In genomic region chr11:95512383-95512782, GRCm38 (mm10) we compare ENCODE assay signal across 27 mouse cellular contexts. TPM values are rescaled to one million over a fixed set of nuclear protein-coding genes. Genes with fewer than 3 reads are reported as not detected.
A peak's percentile ranks its signal among the peaks of the same experiment; 100 is the strongest.
DNase-seq lines count a peak whose midpoint lies in the region; ATAC-seq and TF ChIP-seq lines count a peak whose summit lies in the region.
"Had no signal": no experiment of that assay in that cellular context is flagged by ENCODE, and none has a peak within 500 bp of the region (broad histone marks: within the 10 kb centered on the region; RNA-seq: fewer than 3 reads in every experiment).

No protein-coding gene starts in this region.

- no peak for DNase-seq in left cerebral cortex, adult 2 months (ENCODE audit: extremely low spot score in 1 of 2, low spot score in 2 of 2)
- DNase-seq in left cerebral cortex, postnatal 25 days (ENCODE audit: low spot score in 2 of 2): no peak
- no peak for DNase-seq in natural killer cell, adult 2 months (ENCODE audit: low spot score in 2 of 2)
- no peak for DNase-seq in frontal cortex, adult 2 months (ENCODE audit: extremely low spot score in 1 of 2, low spot score in 1 of 2)
- DNase-seq: adrenal gland, postnatal 25 days; cerebellum, adult 8-10 months; heart, postnatal 10 days; kidney, adult 18-20 months; layer of hippocampus, postnatal 36 days; lung, adult 18-20 months; lung, postnatal 14 days; retina, postnatal 1 day; thymus, adult 18-20 months had no signal

- no peak for TF ChIP-seq CTCF in left cerebral cortex, adult 2 months (IDR thresholded peaks at IDR 0.05)

- H3K9ac ChIP-seq in forebrain, embryonic 13.5 days: no peak overlapping the region
- H3K9ac ChIP-seq in forebrain, embryonic 12.5 days: no peak overlapping the region
- no peak overlapping the region for H3K9ac ChIP-seq in embryonic facial prominence, embryonic 15.5 days
- H3K9ac ChIP-seq in midbrain, embryonic 15.5 days: no peak overlapping the region
- H3K9ac ChIP-seq: stomach, embryonic 15.5 days had no signal

- H3K4me1 ChIP-seq in forebrain, embryonic 13.5 days: peaks cover 39% of the 10 kb centered on the region
- peaks cover 51% of the 10 kb centered on the region for H3K4me1 ChIP-seq in forebrain, embryonic 12.5 days
- H3K4me1 ChIP-seq in embryonic facial prominence, embryonic 15.5 days: peaks cover 57% of the 10 kb centered on the region
- H3K4me1 ChIP-seq in midbrain, embryonic 15.5 days: peaks cover 26% of the 10 kb centered on the region

- ATAC-seq in forebrain, embryonic 13.5 days: no peak
- ATAC-seq in forebrain, embryonic 12.5 days (ENCODE audit: low FRiP score): no peak
- ATAC-seq in embryonic facial prominence, embryonic 15.5 days (ENCODE audit: insufficient number of reproducible peaks, low FRiP score, low TSS enrichment, low read depth): no peak
- ATAC-seq in midbrain, embryonic 15.5 days (replicated peaks): no peak
- ATAC-seq: activated CD4-positive, CD25-positive, alpha-beta regulatory T cell, adult 4 months; CD4-positive, CD25-positive, alpha-beta regulatory T cell, adult 4 months had no signal

- H3K36me3 ChIP-seq in forebrain, embryonic 13.5 days (ENCODE audit: poor library complexity, severe bottlenecking): no peaks in the 10 kb centered on the region
- no peaks in the 10 kb centered on the region for H3K36me3 ChIP-seq in forebrain, embryonic 12.5 days (replicated peaks)
- no peaks in the 10 kb centered on the region for H3K36me3 ChIP-seq in embryonic facial prominence, embryonic 15.5 days
- H3K36me3 ChIP-seq in midbrain, embryonic 15.5 days (replicated peaks): no peaks in the 10 kb centered on the region
- H3K36me3 ChIP-seq: embryonic facial prominence, embryonic 13.5 days; G1E; stomach, embryonic 15.5 days had no signal

- H3K4me2 ChIP-seq in forebrain, embryonic 13.5 days: peak overlapping the region; percentile 91; the same call in 1 of the 2 replicates
- H3K4me2 ChIP-seq in forebrain, embryonic 12.5 days: no peak overlapping the region
- H3K4me2 ChIP-seq in embryonic facial prominence, embryonic 15.5 days (replicated peaks): 0 out of 2 replicates have a peak overlapping the region, but pooled peaks have one; percentile 98
- peak overlapping the region; percentile 98; the same call in 1 of the 2 replicates for H3K4me2 ChIP-seq in midbrain, embryonic 15.5 days

- intact Hi-C loops in left cerebral cortex, adult 2 months (cut with DNase I): no loop called here
- intact Hi-C loops in left cerebral cortex, postnatal 25 days (cut with DNase I): no loop called here

- H3K9me3 ChIP-seq in forebrain, embryonic 13.5 days (replicated peaks): no peaks in the 10 kb centered on the region
- no peaks in the 10 kb centered on the region for H3K9me3 ChIP-seq in forebrain, embryonic 12.5 days
- no peaks in the 10 kb centered on the region for H3K9me3 ChIP-seq in embryonic facial prominence, embryonic 15.5 days (replicated peaks)
- no peaks in the 10 kb centered on the region for H3K9me3 ChIP-seq in midbrain, embryonic 15.5 days
- H3K9me3 ChIP-seq: embryonic facial prominence, embryonic 13.5 days; G1E; stomach, embryonic 15.5 days had no signal

- H3K4me3 ChIP-seq in forebrain, embryonic 13.5 days: no peak overlapping the region
- no peak overlapping the region for H3K4me3 ChIP-seq in forebrain, embryonic 12.5 days (replicated peaks)
- peak overlapping the region; percentile 55; the same call in 1 of the 2 replicates for H3K4me3 ChIP-seq in left cerebral cortex, adult 2 months
- no peak overlapping the region for H3K4me3 ChIP-seq in embryonic facial prominence, embryonic 15.5 days (replicated peaks)
- no peak overlapping the region; the same call in 1 of the 2 replicates for H3K4me3 ChIP-seq in midbrain, embryonic 15.5 days
- H3K4me3 ChIP-seq: layer of hippocampus, adult 2 months; myocyte had no signal

- H3K27me3 ChIP-seq in forebrain, embryonic 13.5 days: peaks cover 77% of the 10 kb centered on the region
- H3K27me3 ChIP-seq in forebrain, embryonic 12.5 days: peaks cover 95% of the 10 kb centered on the region
- peaks cover 19% of the 10 kb centered on the region for H3K27me3 ChIP-seq in embryonic facial prominence, embryonic 15.5 days
- H3K27me3 ChIP-seq in midbrain, embryonic 15.5 days (replicated peaks): peaks cover 29% of the 10 kb centered on the region

- H3K27ac ChIP-seq in forebrain, embryonic 13.5 days: no peak overlapping the region
- no peak overlapping the region for H3K27ac ChIP-seq in forebrain, embryonic 12.5 days
- no peak overlapping the region for H3K27ac ChIP-seq in left cerebral cortex, adult 2 months
- no peak overlapping the region for H3K27ac ChIP-seq in embryonic facial prominence, embryonic 15.5 days (replicated peaks)
- no peak overlapping the region for H3K27ac ChIP-seq in midbrain, embryonic 15.5 days
- H3K27ac ChIP-seq: embryonic facial prominence, embryonic 13.5 days; kidney, postnatal 0 days; layer of hippocampus, adult 2 months; stomach, embryonic 15.5 days had no signal

- WGBS in forebrain, embryonic 13.5 days: 85% methylated on average over 6 of the region's 6 CpGs
- WGBS in forebrain, embryonic 12.5 days: 79% methylated on average over 6 of the region's 6 CpGs
- WGBS in embryonic facial prominence, embryonic 15.5 days: 76% methylated on average over 6 of the region's 6 CpGs
- WGBS in midbrain, embryonic 15.5 days: 88% methylated on average over 6 of the region's 6 CpGs

RNA-seq across cellular contexts. Expression of gene Nxph3, which starts 2.0 kb away (rescaled TPM):
- 1.8 and 2.2 TPM in 2 replicates for polyA plus RNA-seq in forebrain, embryonic 13.5 days (2015; fragmentation: Nextera tagmentation; extraction: Ambion mirVana)
- 0.57 and 0.87 TPM in 2 replicates for polyA plus RNA-seq in forebrain, embryonic 12.5 days (2016; fragmentation: Nextera tagmentation; extraction: Ambion mirVana)
- 10 to 100 TPM; 19.8 to 26.5 TPM for total RNA-seq in left cerebral cortex, adult 2 months (2021)
- total RNA-seq in left cerebral cortex, postnatal 25 days (2021): 10 to 100 TPM; 20.5 to 35.2 TPM
- polyA plus RNA-seq in embryonic facial prominence, embryonic 15.5 days (2015; fragmentation: Nextera tagmentation; extraction: Ambion mirVana): 1.2 and 1.8 TPM in 2 replicates
- polyA plus RNA-seq in midbrain, embryonic 15.5 days (2015; fragmentation: Nextera tagmentation; extraction: Ambion mirVana): 3.2 and 4.4 TPM in 2 replicates
- 12.5 and 15.2 TPM in 2 replicates for polyA plus RNA-seq in frontal cortex, adult 2 months (2012; rRNA removed)
- total RNA-seq: liver, adult 2 months; megakaryocyte-erythroid progenitor cell, adult 5-6 weeks had no signal
- polyA plus RNA-seq: activated CD4-positive, CD25-positive, alpha-beta regulatory T cell, adult 4 months; CD4-positive, CD25-positive, alpha-beta regulatory T cell, adult 4 months; G1E had no signal
